Mouse (Mus musculus): Measurements from ENCODE around the gene Dhx35.

DNA sequence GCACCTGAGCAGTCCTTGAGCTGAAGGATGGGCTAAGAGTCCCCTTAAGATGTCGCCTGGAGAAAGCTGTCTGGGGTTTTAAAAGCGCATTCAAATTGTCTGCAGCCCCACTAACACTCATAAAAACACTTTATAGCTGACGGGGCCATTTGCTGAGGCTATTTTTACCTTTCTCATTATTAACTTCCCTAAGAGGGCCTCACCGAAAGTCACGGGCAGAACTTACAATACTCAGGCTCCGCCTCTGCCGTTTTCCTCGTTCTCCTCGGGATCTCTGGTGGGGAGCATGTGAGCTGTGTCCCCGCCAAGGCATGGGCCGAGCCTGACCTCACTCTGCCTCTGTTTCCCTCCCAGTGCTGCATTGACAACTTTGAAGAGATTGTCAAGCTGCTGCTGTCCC, 48.4 kb upstream of the Dhx35 start:
- TF ChIP-seq POLR2A (IDR thresholded peaks at IDR 0.05; ENCODE audit: insufficient read depth, low read depth, low read length) (no peak), CTCF (IDR thresholded peaks at IDR 0.05; ENCODE audit: insufficient read depth, low read depth, low read length) (no peak)
